Mouse (Mus musculus) frontal cortex, postnatal 36 days (tissue): Measurements from ENCODE around the gene Slc25a48.

ENCODE experiments used
- DNase-seq, 2 experiments: peaks; one replicate each; pipeline ENCODE4 v3.0.0; 2022; ENCODE audit warnings: low spot score in 2 of 2

The Slc25a48 gene

GRCm38 (mm10) chr13:56509796-56510195 lies 71.6 kb downstream of the Slc25a48 start:
- no peak for DNase-seq

GRCm38 (mm10) chr13:56513595-56513994 lies 75.4 kb downstream of the Slc25a48 start:
- no peak for DNase-seq

DNA sequence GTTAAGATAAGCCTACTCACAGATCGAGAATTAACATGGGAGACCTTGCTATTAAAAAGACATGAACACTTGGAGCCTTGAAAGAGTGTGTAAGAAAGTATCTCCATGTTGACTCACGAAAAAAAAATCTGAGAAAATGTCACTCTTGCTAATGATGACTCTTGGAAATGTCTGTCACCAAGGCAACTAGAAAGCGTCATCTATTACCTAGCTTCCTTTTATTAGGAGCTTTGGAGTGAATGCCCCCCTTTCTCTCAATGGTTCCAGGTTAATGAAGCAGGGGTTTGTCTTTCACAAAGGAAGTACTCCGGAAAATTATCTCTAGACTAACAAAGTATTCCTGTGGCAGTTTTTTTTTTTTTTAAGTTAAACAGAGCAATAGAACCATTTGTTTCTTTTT lies 78.2 kb downstream of the Slc25a48 start:
- DNase-seq = no peak

DNA sequence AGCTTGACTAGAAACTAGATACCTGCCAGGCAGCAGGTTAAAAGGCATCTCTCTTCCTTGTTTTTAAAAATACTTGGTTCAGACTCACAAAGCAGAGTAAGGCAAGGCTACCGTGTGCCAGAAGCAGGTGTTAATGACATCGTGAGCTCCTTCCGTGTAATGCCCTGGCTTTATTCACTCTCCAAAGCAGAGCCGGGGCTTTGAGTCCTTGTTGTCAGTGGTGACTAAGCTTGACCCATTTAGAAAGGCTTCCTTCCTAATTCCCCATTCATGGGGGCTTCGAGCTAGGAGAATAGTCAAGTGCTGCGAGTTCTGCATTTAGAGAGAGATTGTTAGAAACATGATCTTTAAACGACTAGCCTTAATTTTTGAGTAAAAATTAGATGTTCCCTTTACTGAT lies 78.7 kb downstream of the Slc25a48 start:
- DNase-seq = no peak

- DNase-seq = peak; percentile 88 to 92
Measured at GRCm38 (mm10) chr13:56522081-56522820, 84.1 kb downstream of the Slc25a48 start, which contains the start of gene Fbxl21. Gene Fbxl21, plus strand, starts transcription at chr13:56522472.

- no peak for DNase-seq
Measured at GRCm38 (mm10) chr13:56522821-56523167, 84.6 kb downstream of the Slc25a48 start.
